9 mouse cellular contexts compared by ENCODE assay signal in genomic region chr3:15154153-15154552, GRCm38 (mm10).
A peak's percentile ranks its signal among the peaks of the same experiment; 100 is the strongest.
DNase-seq lines count a peak whose midpoint lies in the region; ATAC-seq lines count a peak whose summit lies in the region.
"Had no signal": no experiment of that assay in that cellular context is flagged by ENCODE, and none has a peak within 500 bp of the region (broad histone marks: within the 10 kb centered on the region; RNA-seq: fewer than 3 reads in every experiment).

No protein-coding gene starts in this region.

- no peak overlapping the region for H3K4me2 ChIP-seq in hindbrain, embryonic 13.5 days
- H3K4me2 ChIP-seq: liver, embryonic 13.5 days had no signal

- 88% methylated on average over 3 of the region's 3 CpGs for WGBS in hindbrain, embryonic 13.5 days
- WGBS in hindbrain, embryonic 10.5 days, result 98% methylated on average over 3 of the region's 3 CpGs

- no peak for DNase-seq in hindbrain, embryonic 10.5 days (ENCODE audit: low spot score)
- DNase-seq in adrenal gland, postnatal 14 days, result peak; percentile 66
- DNase-seq in frontal cortex, adult 2 months (ENCODE audit: extremely low spot score in 1 of 2, low spot score in 1 of 2), result peak; percentile 44 to 79
- peak; percentile 89 for DNase-seq in layer of hippocampus, adult 9-11 months
- peak; percentile 48 for DNase-seq in lung, postnatal 25 days (ENCODE audit: low spot score)
- no peak for DNase-seq in thymus, adult 18-20 months
- DNase-seq in natural killer cell, adult 2 months (ENCODE audit: low spot score in 2 of 2), result no peak
- DNase-seq: liver, embryonic 13.5 days had no signal

- no peaks in the 10 kb centered on the region for H3K27me3 ChIP-seq in hindbrain, embryonic 13.5 days
- no peaks in the 10 kb centered on the region for H3K27me3 ChIP-seq in hindbrain, embryonic 10.5 days (ENCODE audit: insufficient read depth, poor library complexity, severe bottlenecking)
- H3K27me3 ChIP-seq: liver, embryonic 13.5 days had no signal

- no peak overlapping the region; the same call in 1 of the 2 replicates for H3K27ac ChIP-seq in hindbrain, embryonic 13.5 days
- H3K27ac ChIP-seq in hindbrain, embryonic 10.5 days, result no peak overlapping the region
- H3K27ac ChIP-seq: liver, embryonic 13.5 days had no signal

- H3K4me3 ChIP-seq in hindbrain, embryonic 13.5 days, result no peak overlapping the region
- no peak overlapping the region for H3K4me3 ChIP-seq in hindbrain, embryonic 10.5 days
- H3K4me3 ChIP-seq: liver, embryonic 13.5 days had no signal

- no peaks in the 10 kb centered on the region for H3K9me3 ChIP-seq in hindbrain, embryonic 13.5 days
- no peaks in the 10 kb centered on the region for H3K9me3 ChIP-seq in hindbrain, embryonic 10.5 days
- H3K9me3 ChIP-seq: liver, embryonic 13.5 days had no signal

- H3K36me3 ChIP-seq in hindbrain, embryonic 13.5 days, result no peaks in the 10 kb centered on the region
- H3K36me3 ChIP-seq in hindbrain, embryonic 10.5 days, result no peaks in the 10 kb centered on the region
- H3K36me3 ChIP-seq: liver, embryonic 13.5 days had no signal

- no peak overlapping the region for H3K9ac ChIP-seq in hindbrain, embryonic 13.5 days
- H3K9ac ChIP-seq: liver, embryonic 13.5 days had no signal

- ATAC-seq in hindbrain, embryonic 13.5 days (ENCODE audit: low FRiP score), result 0 out of 2 replicates have a peak, but pooled peaks have one; percentile 43

- H3K4me1 ChIP-seq in hindbrain, embryonic 13.5 days (replicated peaks), result no peaks in the 10 kb centered on the region
- H3K4me1 ChIP-seq in hindbrain, embryonic 10.5 days (replicated peaks), result no peaks in the 10 kb centered on the region
- H3K4me1 ChIP-seq: liver, embryonic 13.5 days had no signal

Comparison
In these comparisons a context has a peak if more than half of its experiments do, and no peak if none do; other contexts are left out.
1. DNase-seq: peak in adrenal gland, postnatal 14 days (single experiment), frontal cortex, adult 2 months (2 of 2), layer of hippocampus, adult 9-11 months (single experiment) and lung, postnatal 25 days (single experiment); none in hindbrain, embryonic 10.5 days (single experiment), thymus, adult 18-20 months (0 of 2) and natural killer cell, adult 2 months (0 of 2).